Mouse (Mus musculus): ENCODE results near the gene Pdpn. TPM values are rescaled to one million over a fixed set of nuclear protein-coding genes. Genes with fewer than 3 reads are reported as not detected.
"Not testable (repeated sequence)": the region's sequence is repeated elsewhere in the genome, so short reads cannot be mapped to it uniquely, and the experiment has no call there.

The Pdpn gene
- 1 to 10 TPM; 4.5 to 7.7 TPM for total RNA-seq (2021)
- long read RNA-seq, experiment 1, transcript Pdpn-201 (6 exons, 1,817 nt) = major isoform, 8 of 9 reads
- long read RNA-seq, experiment 1, partial matches to known transcripts = 0 of 9 reads
- long read RNA-seq, experiment 1, other reads (novel, unspliced or antisense) = 1 of 9 reads
- long read RNA-seq, experiment 2, partial matches to known transcripts = 0 of 5 reads
- long read RNA-seq, experiment 2, other reads (novel, unspliced or antisense) = 1 of 5 reads

- no peak for TF ChIP-seq CTCF (IDR thresholded peaks at IDR 0.05)
- DNase-seq = peak; percentile 81
- intact Hi-C loops (cut with DNase I) = no loop called here
- H3K27ac ChIP-seq = peak within 1 kb of the TSS; percentile 84
- H3K4me3 ChIP-seq = peak within 1 kb of the TSS; percentile 78
Observed at GRCm38 (mm10) chr4:143299325-143300070, at the start of gene Pdpn. TSS of gene Pdpn (minus strand) at chr4:143299564.

- H3K27ac ChIP-seq = peak overlapping the region; percentile 96
- intact Hi-C loops (cut with DNase I) = loop anchor here (2.0 kb wide), 1 partner anchor 18 kb away; no protein-coding TSS in a partner anchor
- TF ChIP-seq CTCF (IDR thresholded peaks at IDR 0.05) = peak; percentile 19; the same call in 1 of the 2 replicates
- H3K4me3 ChIP-seq = peak overlapping the region; percentile 74
- peak; percentile 89 for DNase-seq
Observed at GRCm38 (mm10) chr4:143348678-143349077, 49.3 kb upstream of the Pdpn start.

- H3K27ac ChIP-seq; intact Hi-C loops (cut with DNase I); H3K4me3 ChIP-seq; DNase-seq: not testable (repeated sequence)
Observed at GRCm38 (mm10) chr4:143345491-143345890, 46.1 kb upstream of the Pdpn start.

- TF ChIP-seq CTCF (IDR thresholded peaks at IDR 0.05) = no peak
- intact Hi-C loops (cut with DNase I) = no loop called here
- Histone ChIP-seq H3K27ac (no peak overlapping the region), H3K4me3 (no peak overlapping the region)
- DNase-seq = no peak
Observed at GRCm38 (mm10) chr4:143341470-143341869, 42.1 kb upstream of the Pdpn start.

GRCm38 (mm10) chr4:143339808-143340207 is 40.4 kb upstream of the Pdpn start:
- intact Hi-C loops (cut with DNase I) = no loop called here
- no peak overlapping the region for H3K4me3 ChIP-seq
- H3K27ac ChIP-seq = no peak overlapping the region
- TF ChIP-seq CTCF (IDR thresholded peaks at IDR 0.05) = no peak
- DNase-seq = no peak

- Histone ChIP-seq H3K27ac (no peak overlapping the region), H3K4me3 (no peak overlapping the region)
- intact Hi-C loops (cut with DNase I) = no loop called here
- DNase-seq = no peak
- TF ChIP-seq CTCF (IDR thresholded peaks at IDR 0.05) = no peak
Observed at GRCm38 (mm10) chr4:143336096-143336495, 36.7 kb upstream of the Pdpn start.

GRCm38 (mm10) chr4:143334995-143335394 is 35.6 kb upstream of the Pdpn start:
- Histone ChIP-seq H3K4me3 (peak overlapping the region; percentile 28; the same call in 1 of the 2 replicates), H3K27ac (peak overlapping the region; percentile 61)
- no peak for TF ChIP-seq CTCF (IDR thresholded peaks at IDR 0.05)
- DNase-seq = peak; percentile 50
- intact Hi-C loops (cut with DNase I) = no loop called here

GRCm38 (mm10) chr4:143334145-143334544 is 34.8 kb upstream of the Pdpn start:
- no peak for DNase-seq
- H3K4me3 ChIP-seq = peak overlapping the region; percentile 29
- no peak for TF ChIP-seq CTCF (IDR thresholded peaks at IDR 0.05)
- intact Hi-C loops (cut with DNase I) = no loop called here
- H3K27ac ChIP-seq = peak overlapping the region; percentile 63

- no peak for TF ChIP-seq CTCF (IDR thresholded peaks at IDR 0.05)
- Histone ChIP-seq H3K4me3 (no peak overlapping the region), H3K27ac (no peak overlapping the region)
- DNase-seq = no peak
- intact Hi-C loops (cut with DNase I) = loop anchor here (2.0 kb wide), 1 partner anchor 17 kb away; the partner anchor contains the start of gene Lrrc38
Observed at GRCm38 (mm10) chr4:143331787-143332186, 32.4 kb upstream of the Pdpn start.

- Histone ChIP-seq H3K27ac (peak overlapping the region; percentile 75), H3K4me3 (peak overlapping the region; percentile 46)
- TF ChIP-seq CTCF (IDR thresholded peaks at IDR 0.05) = no peak
- DNase-seq = peak; percentile 84
- intact Hi-C loops (cut with DNase I) = loop anchor here (2.0 kb wide), 1 partner anchor 18 kb away; the partner anchor contains the start of gene Lrrc38
Observed at GRCm38 (mm10) chr4:143330566-143330965, 31.2 kb upstream of the Pdpn start.

- DNase-seq = peak; percentile 85
- peak; percentile 93 for TF ChIP-seq CTCF (IDR thresholded peaks at IDR 0.05)
- intact Hi-C loops (cut with DNase I) = loop anchor here (1.0 to 5.0 kb wide), 2 partner anchors 37 to 55 kb away; no protein-coding TSS in a partner anchor
- Histone ChIP-seq H3K27ac (no peak overlapping the region), H3K4me3 (peak overlapping the region; percentile 68)
Observed at GRCm38 (mm10) chr4:143325625-143325941, 26.2 kb upstream of the Pdpn start.

GRCm38 (mm10) chr4:143324925-143325624 is 25.7 kb upstream of the Pdpn start:
- Histone ChIP-seq H3K27ac (no peak overlapping the region), H3K4me3 (peak overlapping the region; percentile 68)
- TF ChIP-seq CTCF (IDR thresholded peaks at IDR 0.05) = no peak
- intact Hi-C loops (cut with DNase I) = loop anchor here (1.0 to 5.0 kb wide), 2 partner anchors 37 to 55 kb away; no protein-coding TSS in a partner anchor
- DNase-seq = no peak

All from gastrocnemius, adult 2 months (tissue).